Mouse (Mus musculus) gastrocnemius, postnatal 25 days (tissue): Measurements from ENCODE around the gene Auts2. TPM values are rescaled to one million over a fixed set of nuclear protein-coding genes. Genes with fewer than 3 reads are reported as not detected.

Experiments
- DNase-seq: peaks from one replicate; pipeline ENCODE4 v3.0.0; 2022
- total RNA-seq, 2 experiments: library from RNA; stranded (reverse); gene quantifications; 1 replicate in 1 of 2; 2 replicates in 1 of 2; pipeline ENCODE4 v1.2.3; 2021

Gene Auts2
- total RNA-seq, 2 experiments from 2014 or later: 13.4 to 35.1 TPM

- DNase-seq: no peak
Measured at GRCm38 (mm10) chr5:132255579-132255978, 287.6 kb downstream of the Auts2 start.

- no peak for DNase-seq
Measured at GRCm38 (mm10) chr5:132249523-132249922, 293.6 kb downstream of the Auts2 start.

- no peak for DNase-seq
Measured at GRCm38 (mm10) chr5:132248069-132248468, 295.1 kb downstream of the Auts2 start.

GRCm38 (mm10) chr5:132235460-132235859 lies 307.7 kb downstream of the Auts2 start:
- DNase-seq: no peak

GRCm38 (mm10) chr5:132234471-132234870 lies 308.7 kb downstream of the Auts2 start:
- no peak for DNase-seq

GRCm38 (mm10) chr5:132231280-132232047 lies 311.7 kb downstream of the Auts2 start:
- DNase-seq: peak; percentile 41

- peak; percentile 28 for DNase-seq
Measured at GRCm38 (mm10) chr5:132229644-132230357, 313.3 kb downstream of the Auts2 start.

- DNase-seq: no peak
Measured at GRCm38 (mm10) chr5:132229023-132229422, 314.1 kb downstream of the Auts2 start.

GRCm38 (mm10) chr5:132220376-132220930 lies 322.7 kb downstream of the Auts2 start:
- DNase-seq: no peak

- DNase-seq: no peak
Measured at GRCm38 (mm10) chr5:132216143-132216542, 327.0 kb downstream of the Auts2 start.

- no peak for DNase-seq
Measured at GRCm38 (mm10) chr5:132212446-132212845, 330.7 kb downstream of the Auts2 start.

- no peak for DNase-seq
Measured at GRCm38 (mm10) chr5:132209694-132210093, 333.4 kb downstream of the Auts2 start.

GRCm38 (mm10) chr5:132206220-132206619 lies 336.9 kb downstream of the Auts2 start:
- DNase-seq: no peak

- no peak for DNase-seq
Measured at GRCm38 (mm10) chr5:132203846-132204245, 339.3 kb downstream of the Auts2 start.

- DNase-seq: peak; percentile 7
Measured at GRCm38 (mm10) chr5:132201077-132201645, 342.0 kb downstream of the Auts2 start.

GRCm38 (mm10) chr5:132200595-132200994 lies 342.5 kb downstream of the Auts2 start:
- no peak for DNase-seq

- DNase-seq: peak; percentile 14
Measured at GRCm38 (mm10) chr5:132195048-132195533, 348.1 kb downstream of the Auts2 start.

GRCm38 (mm10) chr5:132190190-132190589 lies 353.0 kb downstream of the Auts2 start:
- no peak for DNase-seq

- no peak for DNase-seq
Measured at GRCm38 (mm10) chr5:132186659-132187058, 356.5 kb downstream of the Auts2 start.

- DNase-seq: no peak
Measured at GRCm38 (mm10) chr5:132186221-132186620, 356.9 kb downstream of the Auts2 start.

GRCm38 (mm10) chr5:132184395-132185095 lies 358.6 kb downstream of the Auts2 start:
- DNase-seq: no peak

GRCm38 (mm10) chr5:132182077-132182476 lies 361.1 kb downstream of the Auts2 start:
- no peak for DNase-seq
